Mouse (Mus musculus) hindlimb bud, embryonic 11.5 days (tissue): ENCODE data around the gene Slc22a21.
"Not testable (repeated sequence)": the region's sequence is repeated elsewhere in the genome, so short reads cannot be mapped to it uniquely, and the experiment has no call there.

Source experiments
- DNase-seq: peaks from one replicate; pipeline ENCODE4 v3.0.0-alpha.2; 2012; ENCODE audit warnings: low read depth, low spot score; ENCODE audit errors: extremely low spot score

The Slc22a21 gene

DNA sequence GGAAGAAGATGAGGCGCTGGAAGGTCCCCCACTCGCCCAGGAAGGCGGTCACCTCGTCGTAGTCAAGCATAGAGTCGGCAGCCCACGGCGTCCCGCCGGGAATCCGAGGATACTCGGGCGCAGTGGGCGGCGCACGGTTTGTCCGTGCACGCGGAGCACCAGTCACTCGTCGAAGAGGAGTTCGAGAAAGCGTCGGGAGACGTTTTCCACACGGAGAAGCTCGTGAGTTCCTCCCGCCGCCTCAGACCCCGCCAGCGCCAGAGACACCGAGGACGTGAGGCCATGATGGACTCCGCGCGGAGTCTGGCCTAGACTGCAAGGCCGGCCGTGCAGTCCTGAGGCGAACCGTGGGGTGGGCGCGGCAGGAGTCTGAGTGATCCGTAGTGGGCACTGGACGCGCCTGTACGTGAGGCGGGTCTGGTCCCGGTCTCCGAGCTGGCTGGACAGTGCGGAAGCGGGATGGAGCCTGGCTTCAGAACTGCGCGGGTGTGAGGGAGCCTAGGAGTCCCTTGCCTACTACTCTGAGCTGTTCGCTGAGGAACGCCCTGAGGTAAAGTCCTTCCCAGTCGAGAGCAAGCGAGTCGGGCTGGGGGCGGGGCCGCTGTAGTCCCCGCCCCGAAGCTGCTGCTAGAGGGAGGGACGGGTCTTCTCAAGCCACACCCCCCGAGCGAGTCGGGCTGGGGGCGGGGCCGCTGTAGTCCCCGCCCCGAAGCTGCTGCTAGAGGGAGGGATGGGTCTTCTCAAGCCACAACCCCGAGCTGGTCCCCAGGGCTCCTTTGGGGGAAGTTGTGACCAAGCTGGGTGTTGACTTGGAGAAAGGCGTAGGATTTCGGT, at the start of gene Slc22a21:
Gene Slc22a21, minus strand, starts transcription at position 545 of the 834 bp plus-strand sequence.
- DNase-seq: peak; percentile 31

DNA sequence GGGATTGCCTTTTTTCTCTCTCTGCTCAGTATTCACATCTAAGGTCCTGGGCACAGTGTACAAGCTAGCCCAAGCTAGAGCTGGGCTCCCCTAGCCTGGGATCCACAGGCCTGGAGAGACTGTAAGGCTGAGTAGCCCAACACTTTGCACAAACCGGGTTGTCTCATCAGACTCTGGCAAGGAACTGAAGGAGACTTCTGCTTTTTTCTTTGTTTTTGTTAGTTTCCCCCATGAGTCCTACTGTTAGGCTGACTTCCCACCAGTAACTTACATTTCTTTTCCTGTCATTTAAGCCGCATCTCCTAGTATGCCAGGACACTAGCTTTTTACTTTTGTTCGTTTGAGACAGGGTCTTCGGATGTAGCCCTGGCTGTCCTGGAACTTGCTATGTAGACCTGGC, 48.9 kb upstream of the Slc22a21 start:
- DNase-seq: no peak

DNA sequence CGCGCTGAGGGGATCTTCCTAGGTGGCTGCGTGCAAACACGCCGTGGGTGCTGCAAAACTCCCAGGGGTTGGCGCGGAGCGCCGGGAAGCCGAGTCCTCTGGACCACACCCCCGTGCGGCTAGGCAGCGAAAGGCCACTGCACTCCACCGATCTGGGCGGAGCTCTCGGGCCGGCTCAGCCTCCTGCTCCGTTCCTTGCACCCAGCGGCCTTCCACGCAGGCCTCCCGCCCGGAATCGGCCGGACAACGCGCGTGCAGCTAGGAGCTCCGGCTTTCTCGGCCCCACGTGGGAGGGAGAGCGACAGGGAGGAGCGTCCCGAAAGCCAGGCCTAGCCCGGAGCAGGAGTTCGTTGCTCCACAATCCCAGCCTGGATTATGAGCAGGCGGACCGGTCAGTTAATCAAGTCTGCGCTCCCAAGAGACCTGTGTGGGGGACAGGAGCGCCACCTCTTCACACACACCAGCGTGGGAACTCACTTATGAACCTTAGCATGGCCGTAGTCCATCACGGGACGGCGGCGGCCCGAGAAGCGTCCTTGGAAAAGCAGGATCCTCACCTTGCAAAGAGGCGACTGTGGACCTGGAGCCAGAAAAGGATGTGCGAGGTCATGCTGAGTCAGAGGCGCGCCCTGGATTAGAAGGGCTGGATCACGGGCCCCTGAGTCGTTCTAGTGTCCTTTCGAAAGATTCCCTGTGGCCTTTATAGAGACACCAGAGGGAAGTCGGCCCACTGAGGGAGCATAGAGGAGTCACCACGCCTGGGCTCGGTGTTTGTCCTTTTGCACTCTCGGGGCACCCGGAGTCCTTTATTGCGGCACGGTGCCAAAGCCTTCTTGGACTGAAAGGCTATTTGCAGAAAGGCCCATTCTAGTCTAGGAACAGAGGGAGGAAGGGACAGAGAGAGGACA, 48.2 kb upstream of the Slc22a21 start, which contains the start of gene Slc22a4:
Gene Slc22a4, minus strand, starts transcription at position 47 of the 908 bp plus-strand sequence.
- DNase-seq: no peak

DNA sequence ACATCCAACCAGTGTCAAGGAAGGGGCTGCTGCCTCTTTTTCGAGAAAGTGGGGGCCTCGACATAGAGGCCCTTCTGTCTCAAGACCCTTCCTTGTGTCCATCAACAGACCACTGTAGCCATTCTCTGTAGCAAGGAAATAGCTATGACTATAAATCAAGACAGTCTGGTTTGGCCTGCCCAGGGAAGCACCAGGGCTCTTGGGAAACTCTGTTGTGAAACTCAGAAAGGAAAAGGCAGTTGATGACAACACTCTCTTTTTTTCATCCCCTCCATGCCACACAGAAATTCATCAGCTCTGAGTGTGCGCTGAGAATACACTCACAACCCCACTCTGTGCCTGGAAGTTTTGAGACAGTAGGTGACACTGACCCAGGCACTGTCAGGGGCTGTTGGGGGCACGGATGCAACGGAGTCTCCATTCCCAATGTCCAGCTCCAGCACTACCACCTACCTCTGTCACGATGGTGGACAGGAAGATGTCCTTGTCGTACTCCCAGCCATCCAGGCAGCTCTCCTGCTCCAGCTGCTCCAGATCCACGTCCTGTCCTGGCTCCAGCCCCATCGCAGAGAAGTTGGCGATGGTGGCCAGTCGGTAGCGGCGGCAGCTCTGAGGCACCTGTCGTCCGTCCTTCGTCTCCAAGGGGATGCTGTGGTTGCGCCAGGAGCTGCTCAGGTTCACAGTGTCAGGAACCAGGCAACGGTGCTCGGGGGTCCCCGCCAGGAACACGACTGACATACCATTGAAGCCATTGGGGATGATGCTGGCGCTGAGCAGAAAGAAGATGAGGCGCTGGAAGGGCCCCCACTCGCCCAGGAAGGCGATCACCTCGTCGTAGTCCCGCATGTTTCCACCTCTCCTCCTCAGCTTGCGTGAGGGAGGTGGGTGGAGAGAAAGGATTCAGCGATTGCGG, 47.3 kb upstream of the Slc22a21 start:
- DNase-seq: no peak

DNA sequence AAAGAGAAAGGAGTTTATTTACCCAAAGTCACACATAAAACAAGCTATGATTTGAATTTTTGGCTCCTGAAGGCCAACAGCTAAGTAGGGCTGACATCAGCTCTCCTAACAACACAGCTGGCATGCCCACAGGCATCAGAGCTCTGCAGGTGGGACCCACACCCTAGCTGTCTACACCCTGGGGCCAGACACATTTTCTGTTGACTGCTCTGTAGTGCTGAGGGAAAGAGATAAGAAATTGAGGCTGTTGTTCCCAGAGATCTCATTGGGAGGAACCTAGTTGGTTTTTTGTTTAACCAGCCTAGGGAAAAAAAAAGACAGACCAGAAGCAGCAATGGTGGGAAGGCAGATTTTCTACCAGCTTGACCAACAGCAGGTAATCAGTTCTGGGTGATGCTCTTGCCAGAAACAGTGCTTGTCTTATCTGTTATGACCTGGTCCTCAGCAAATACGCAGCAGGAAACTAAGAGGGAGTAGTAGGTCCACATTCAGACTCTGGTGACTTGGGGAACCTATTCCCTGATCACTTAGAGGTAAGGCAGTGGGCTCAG, 46.4 kb upstream of the Slc22a21 start:
- no peak for DNase-seq

DNA sequence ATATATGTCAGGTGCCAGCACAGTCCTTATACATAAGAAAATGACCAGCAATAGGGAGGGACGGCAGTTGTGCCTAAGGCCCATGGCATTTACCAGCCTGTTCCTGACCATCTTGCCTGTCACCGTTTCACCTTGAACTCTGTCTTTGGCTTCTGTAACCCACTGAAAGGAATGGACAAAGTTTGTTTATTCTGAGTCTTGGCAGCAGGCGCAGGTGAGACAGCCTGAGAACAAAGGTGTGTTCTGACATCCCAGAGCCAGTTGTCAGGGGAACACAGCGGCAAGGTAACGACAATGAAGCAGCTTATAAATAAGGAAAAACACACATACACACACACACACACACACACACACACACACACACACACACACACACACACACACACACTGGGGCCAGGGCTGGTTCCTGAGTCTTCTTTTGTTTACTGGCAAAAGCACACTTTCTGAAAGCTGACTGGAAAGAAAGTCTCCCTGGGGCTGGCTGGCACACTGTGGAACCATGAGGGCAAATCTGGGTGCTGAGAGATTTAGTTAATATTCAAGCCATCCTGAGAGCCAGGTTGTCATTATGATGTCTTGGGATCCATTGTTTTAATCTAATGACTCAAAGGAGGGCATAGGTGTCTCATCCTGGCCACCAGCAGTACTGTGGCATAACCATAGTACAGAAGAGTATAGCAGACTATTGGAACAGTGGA, 41.4 kb upstream of the Slc22a21 start:
- DNase-seq: no peak

DNA sequence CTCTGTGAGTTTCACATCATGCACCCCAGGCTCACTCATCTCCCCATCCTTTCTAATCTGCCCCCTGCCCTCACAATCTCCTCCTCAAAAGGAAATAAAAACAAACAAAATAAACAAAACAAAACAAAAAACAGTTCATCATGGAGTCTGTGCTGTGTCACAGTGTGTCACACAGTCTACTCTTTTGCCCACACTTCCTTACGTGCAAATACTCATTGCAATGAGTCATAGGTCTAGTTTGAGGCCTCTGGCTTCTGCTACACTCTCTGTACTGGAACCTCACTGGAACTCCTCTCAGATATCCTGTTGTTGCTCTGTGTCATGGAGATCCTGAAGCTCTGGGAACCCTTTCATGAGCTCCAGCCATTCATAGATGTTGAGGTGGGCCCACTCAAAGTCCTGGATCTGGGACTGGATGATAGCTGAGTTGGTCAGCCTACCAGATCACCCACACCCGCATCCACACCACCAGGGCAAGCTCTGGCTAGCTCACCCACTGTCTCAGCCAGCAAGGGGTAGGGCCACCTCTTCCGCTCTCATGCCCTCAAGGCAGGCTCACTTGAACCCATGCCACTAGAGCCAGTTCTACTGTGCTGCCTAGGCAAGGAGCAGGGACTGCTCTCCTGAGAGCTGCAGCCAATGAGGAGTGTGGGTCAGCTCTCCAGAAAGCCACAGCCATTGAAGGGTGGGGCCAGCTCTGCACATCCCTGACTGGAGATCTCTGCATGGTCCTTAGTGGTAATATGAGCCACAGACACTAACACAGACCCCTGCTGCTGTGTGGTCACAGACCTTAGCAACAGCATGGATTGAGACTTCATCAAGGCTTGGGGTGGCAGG, 39.0 kb upstream of the Slc22a21 start:
- no peak for DNase-seq

DNA sequence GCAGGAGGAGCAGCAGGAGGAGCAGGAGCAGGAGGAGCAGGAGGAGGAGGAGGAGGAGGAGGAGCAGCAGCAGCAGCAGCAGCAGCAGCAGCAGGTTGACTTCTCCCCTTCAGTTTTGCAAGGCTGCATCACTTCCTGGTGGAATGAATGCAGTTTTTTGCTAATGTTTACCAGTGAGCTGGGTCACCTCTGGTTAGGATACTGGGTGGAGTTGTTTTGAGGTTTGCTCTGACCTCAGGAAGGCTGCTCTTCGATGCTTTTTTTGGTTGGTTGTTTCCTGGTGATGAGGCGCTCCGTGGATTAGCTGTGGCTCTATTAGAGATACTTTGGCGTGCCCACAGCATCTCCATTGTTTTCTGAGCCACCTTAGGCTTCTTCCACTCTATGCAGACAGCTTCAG, 37.5 kb upstream of the Slc22a21 start:
- DNase-seq: no peak

DNA sequence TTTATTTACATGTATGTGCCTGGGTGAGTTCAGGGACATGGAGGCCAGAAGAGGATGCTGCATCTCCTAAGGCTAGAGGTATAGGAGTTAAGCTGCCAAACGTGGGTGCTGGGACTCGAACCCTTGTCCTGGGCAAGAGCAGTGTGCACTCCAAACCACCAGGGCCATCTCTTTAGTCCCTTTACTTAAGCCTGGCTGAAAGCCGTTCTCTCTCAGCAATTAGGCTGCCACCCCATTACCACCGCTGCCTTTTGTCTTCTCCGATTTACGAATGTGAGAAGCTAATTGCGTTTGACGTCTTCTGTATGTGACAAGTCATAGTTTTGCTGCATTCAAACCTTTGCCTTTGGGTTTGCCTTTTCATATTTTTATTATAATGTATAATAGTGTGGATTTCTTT, 35.9 kb upstream of the Slc22a21 start:
- no peak for DNase-seq

DNA sequence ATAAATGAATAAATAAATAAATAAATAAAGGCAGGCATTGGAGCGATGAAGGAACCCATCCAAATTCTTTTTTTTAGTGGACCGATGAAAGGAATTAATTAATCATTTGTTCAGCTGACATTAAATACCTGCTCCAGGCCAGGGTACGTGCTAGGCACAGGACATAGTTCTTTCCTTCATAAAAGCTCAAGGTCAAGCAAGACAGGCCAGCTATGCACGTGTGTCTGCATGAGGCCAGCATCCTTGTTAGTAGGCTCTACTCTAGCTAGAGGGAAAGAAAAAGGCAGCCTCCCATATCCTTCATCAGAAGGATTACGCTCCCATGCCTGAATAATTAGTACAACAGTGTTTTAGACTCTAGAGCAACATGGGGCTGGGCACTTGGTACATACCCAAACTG, 32.8 kb upstream of the Slc22a21 start:
- no peak for DNase-seq

DNA sequence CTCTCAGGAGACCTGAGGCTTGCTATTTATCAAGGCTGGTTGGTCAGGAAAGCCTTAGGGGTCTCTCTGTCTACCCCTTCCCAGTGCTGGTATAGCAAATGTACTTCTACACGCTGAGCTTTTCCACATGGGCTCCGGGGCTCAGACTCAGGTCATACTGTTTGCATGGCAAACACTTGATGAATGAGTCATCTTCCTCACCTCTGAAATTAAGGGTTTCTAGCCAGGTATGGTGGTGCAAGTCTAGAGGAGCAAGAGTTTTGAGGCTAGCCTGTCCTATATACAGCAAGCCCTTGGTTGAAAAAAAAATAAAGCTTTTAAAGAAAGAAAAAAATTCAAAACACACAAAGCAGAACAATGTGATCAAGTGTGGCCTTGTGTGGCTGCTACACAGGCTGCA, 31.1 kb upstream of the Slc22a21 start:
- no peak for DNase-seq

DNA sequence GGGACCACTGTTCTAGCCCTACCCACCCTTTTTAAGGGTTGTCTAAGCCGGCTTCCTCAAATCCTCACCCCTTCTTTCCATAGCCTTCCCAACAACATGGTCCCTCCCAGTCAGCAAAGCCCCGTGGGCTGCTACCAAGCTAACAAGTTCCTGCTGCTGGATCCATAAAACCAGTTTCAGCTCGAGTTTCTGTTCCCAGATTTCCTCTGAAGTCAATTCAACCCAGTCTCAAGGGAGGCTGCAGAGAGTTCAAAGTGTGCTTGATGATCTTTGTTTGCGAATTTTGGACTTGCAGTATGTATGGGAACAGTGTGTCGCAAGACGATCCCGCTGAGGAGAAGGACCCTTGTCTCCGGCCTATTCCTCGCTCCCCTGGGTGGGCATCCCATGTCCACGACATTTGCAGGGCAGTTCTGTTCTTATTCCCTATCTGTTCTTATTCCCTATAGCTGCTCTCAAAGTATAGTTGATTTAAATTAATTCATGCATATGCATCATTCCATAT, 28.3 kb upstream of the Slc22a21 start:
- no peak for DNase-seq

DNA sequence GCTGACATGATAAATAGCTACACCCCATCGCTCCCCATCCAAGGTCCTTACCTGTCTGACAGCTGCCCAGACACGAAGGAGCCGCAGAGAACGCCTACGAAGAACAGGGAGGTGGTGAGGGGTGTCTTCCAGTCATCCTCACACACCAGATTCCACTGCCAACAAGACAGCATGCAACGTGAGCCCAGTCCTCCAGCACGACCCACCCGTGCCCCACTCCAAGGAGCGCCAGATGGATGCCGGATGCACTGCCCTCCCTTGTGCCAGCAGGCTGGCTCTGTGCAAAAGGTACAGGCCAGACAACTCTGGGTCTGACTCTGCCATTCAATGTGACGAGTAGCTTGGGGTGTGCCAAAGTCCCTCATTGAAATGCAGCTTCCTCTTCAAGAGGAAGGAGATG, 27.6 kb upstream of the Slc22a21 start:
- DNase-seq: no peak

DNA sequence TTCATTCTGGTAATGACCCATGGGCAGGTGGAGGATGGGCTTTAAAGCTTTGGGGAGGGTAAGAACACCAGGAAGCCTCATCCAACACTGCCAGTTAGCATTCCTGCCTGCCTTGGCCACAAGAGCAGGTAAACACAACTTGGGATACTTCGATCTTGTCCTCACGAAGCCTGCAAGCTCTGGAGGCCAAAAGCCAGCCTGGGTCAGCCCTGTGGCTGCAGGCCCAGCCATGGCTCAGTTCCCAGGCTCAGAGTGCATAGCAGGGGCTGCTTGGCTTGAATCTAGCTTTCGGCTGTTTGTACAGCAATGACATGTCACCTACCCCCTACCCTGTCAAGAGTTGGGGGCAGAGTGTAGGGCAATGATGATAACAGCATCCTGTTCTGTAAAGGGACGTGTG, 26.8 kb upstream of the Slc22a21 start:
- DNase-seq: no peak

DNA sequence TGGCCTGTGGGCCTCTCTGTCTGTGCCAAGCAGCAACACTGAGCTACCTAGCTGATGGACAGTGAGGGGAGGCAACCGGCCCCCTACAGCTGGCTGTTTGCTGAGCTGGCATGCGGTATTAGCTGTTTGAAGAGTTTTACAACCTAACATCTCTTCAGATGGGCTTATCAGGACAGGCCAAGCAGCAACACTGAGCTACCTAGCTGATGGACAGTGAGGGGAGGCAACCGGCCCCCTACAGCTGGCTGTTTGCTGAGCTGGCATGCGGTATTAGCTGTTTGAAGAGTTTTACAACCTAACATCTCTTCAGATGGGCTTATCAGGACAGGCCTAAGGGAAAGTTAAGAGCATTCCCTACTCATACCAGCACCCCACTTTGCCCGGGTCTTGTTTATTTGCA, 26.2 kb upstream of the Slc22a21 start:
- DNase-seq: not testable (repeated sequence)

DNA sequence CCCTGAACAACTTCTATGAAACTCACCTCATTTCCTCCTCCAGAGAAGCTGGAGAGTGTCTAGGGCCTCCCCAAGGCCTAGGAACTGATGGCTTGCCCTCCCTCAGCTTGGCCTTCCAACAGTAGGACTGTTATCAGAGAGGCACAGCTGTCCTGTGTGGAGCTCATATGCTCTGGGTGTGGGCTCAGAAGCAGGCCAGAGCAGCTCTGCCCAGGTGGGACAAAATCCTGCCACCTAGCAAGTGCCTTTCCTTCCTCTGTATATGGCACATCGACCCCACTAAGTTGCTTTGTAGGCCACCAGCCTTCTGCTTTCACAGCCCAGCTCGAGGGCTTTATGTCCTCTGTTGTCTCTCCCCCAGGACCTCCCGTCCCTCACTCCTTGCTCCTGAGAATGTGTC, 24.6 kb upstream of the Slc22a21 start:
- DNase-seq: no peak

DNA sequence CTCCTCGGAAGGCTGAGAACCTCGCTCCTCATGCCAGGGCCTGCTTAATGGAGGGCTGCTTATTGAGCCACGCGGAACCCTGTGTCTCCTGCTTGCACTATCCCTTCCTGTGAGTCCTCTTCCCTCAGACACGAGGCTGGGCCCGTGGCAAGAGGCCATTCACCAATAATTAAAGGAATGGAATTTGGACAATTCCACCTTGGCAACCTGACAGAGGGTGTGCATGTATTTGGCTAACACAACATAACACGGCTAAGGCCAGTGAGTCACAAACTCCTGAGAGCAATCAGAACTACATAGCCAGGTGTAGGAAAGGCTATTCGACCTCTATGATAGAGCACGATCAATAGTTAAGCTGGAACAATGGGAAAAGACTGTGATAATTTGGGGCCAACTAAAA, 24.1 kb upstream of the Slc22a21 start:
- no peak for DNase-seq

DNA sequence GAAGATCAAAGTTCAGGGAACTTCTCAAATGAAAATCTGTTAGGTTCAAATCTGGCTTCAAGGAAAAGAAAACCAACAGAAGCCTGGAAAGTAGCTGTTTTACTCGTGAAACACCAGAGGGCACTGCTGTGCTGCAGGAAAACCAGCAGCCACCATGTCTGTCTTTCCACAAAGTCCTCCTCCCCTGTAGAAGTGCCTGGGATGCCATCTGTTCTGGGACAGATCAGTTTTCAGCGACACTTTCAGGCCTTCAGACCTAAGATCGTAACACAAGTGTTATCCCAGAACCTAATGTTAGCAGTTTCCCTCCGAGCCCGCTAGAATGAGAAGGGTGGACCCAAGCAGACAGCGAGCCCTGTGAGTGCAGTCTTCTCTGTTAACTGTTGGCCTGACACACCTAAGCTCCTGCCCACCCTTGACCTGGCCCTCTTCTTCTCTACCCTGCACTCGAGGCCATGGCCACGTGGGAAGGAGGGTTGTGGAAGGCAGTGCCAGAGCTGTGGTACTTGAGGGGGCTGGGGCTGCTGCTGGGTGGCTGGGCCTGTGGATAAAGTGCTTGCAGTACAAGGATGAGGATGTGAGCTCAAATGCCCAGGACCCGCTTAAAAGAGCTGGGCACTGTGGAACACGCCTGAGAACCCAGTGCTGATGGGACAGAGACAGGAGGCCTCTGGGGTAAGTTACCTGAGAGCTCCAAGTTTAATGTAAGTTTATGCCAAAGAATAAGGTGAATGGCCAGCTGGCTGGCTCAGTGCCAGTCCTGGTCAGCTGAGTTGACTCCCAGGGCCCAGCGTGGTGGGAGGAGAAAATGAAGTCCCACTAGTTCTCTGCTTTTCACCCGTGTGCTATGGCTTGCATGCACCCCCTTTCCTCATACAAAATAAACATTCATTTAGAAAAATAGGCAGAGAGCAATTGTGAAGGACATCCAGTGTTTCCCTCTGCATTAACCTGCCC, 22.9 kb upstream of the Slc22a21 start:
- DNase-seq: peak; percentile 64
